Mouse (Mus musculus) stomach, embryonic 16.5 days (tissue): ENCODE measurements at regions not wholly inside any gene's neighbourhood (a gene's known extent, or its start where the extent isn't known, plus 50 kb on each side); places are given as distances from the start of the nearest gene placed in this dataset.

Source experiments
- ATAC-seq: fragments of 200-750 bp; cut with Nextera tagmentation; 2 replicates; pipeline ENCODE4 v1.8.0; 2017; ENCODE audit warnings: moderate number of reproducible peaks, moderate TSS enrichment; ENCODE audit not compliant: insufficient read depth, low FRiP score
- H3K27ac ChIP-seq: fragments of 300-500 bp; sonication (generic); 2 replicates; pipeline ENCODE4 v1.5.1; 2014; ENCODE audit warnings: low read length
- H3K27me3 ChIP-seq: fragments of 300-500 bp; sonication (generic); 2 replicates; pipeline ENCODE4 v1.6.1; 2014; ENCODE audit warnings: low read length, control low read depth, mixed read lengths; ENCODE audit not compliant: control insufficient read depth, insufficient read depth
- H3K36me3 ChIP-seq: fragments of 300-500 bp; sonication (generic); 2 replicates; pipeline ENCODE4 v1.6.1; 2014; ENCODE audit warnings: low read length; ENCODE audit not compliant: control insufficient read depth, insufficient read depth
- H3K4me1 ChIP-seq: fragments of 300-500 bp; sonication (generic); 2 replicates; pipeline ENCODE4 v1.6.1; 2014; ENCODE audit warnings: low read length, control low read depth, mixed read lengths; ENCODE audit not compliant: control insufficient read depth, insufficient read depth
- H3K4me2 ChIP-seq: fragments of 300-500 bp; sonication (generic); 2 replicates; pipeline ENCODE4 v1.6.1; 2014; ENCODE audit warnings: low read depth, low read length, mixed read lengths
- H3K4me3 ChIP-seq: fragments of 300-500 bp; sonication (generic); replicated peaks from 2 replicates; pipeline ENCODE4 v1.5.1; 2014; ENCODE audit warnings: mild to moderate bottlenecking, low read length
- H3K9ac ChIP-seq: fragments of 300-500 bp; sonication (generic); 2 replicates; pipeline ENCODE4 v1.6.1; 2014; ENCODE audit warnings: low read length
- H3K9me3 ChIP-seq: fragments of 300-500 bp; sonication (generic); replicated peaks from 2 replicates; pipeline ENCODE4 v1.6.1; 2016; ENCODE audit warnings: low read length, control low read depth; ENCODE audit not compliant: control insufficient read depth
- WGBS: fragments of 180-500 bp; shearing (Covaris S2); extraction: QIAGEN DNeasy Blood & Tissue Kit; methylation state at CpG from one replicate; pipeline ENCODE4 v1.1.7; 2014; 5-methylcytosine and 5-hydroxymethylcytosine counted together

DNA sequence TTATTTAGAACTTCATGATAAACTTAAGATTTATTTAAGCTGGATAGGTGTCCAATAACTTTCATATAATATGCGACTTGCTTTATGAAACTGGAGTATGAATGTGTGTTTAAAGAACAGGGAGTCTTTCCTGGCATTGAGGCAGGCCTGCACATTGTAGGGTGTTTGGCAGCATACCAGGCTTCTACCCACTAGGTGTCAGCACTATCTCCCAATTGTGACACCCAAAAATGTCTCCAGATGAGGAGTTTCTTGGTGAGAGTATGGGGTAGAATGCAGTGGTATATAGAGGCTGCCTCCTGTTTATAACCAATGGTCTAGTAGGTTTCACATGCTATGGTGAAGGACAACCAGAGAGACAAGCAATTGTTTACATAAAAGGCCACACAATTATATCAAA, 311.9 kb downstream of the Gpat3 start:
- Histone ChIP-seq H3K27ac (no peak overlapping the region), H3K9ac (no peak overlapping the region), H3K36me3 (no peaks in the 10 kb centered on the region), H3K4me3 (no peak overlapping the region), H3K4me1 (no peaks in the 10 kb centered on the region), H3K4me2 (no peak overlapping the region), H3K9me3 (no peaks in the 10 kb centered on the region), H3K27me3 (no peaks in the 10 kb centered on the region)
- WGBS: 46% methylated on average over 1 of the region's 1 CpGs
- ATAC-seq: no peak

- H3K4me1 ChIP-seq: no peaks in the 10 kb centered on the region
- no peak overlapping the region for H3K27ac ChIP-seq
- ATAC-seq: no peak
- no peak overlapping the region for H3K9ac ChIP-seq
- no peak overlapping the region for H3K4me2 ChIP-seq
- no peaks in the 10 kb centered on the region for H3K9me3 ChIP-seq
- WGBS: 66% methylated on average over 3 of the region's 3 CpGs
- H3K36me3 ChIP-seq: no peaks in the 10 kb centered on the region
- H3K27me3 ChIP-seq: no peaks in the 10 kb centered on the region
- no peak overlapping the region for H3K4me3 ChIP-seq
These were observed 300.8 kb downstream of the Gpat3 start for GRCm38 (mm10) chr5:101146345-101146744.

DNA sequence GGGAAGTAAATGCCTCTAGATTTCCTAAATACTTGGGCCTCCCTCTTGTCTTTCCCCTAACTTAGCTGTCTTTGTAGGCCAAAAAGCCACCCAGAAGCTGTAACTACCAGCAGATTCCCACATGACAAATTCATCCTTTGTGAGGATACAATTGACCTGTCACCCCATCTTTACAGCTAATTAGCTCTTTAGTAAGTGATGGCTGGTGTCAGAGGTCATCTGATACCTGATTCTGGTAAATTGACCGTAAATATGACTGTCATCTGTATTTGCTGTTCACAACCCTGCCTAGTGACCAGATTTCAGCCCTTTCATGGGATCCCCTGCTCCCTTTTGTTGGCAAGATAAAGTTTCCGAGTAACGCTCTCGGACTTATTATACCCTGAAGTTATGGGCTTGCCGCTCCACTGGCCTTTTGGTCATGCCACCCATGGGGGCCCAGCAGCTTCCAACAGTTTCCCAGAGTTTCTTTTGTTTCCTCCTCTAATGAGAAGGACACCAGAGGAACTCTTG, 279.5 kb downstream of the Gpat3 start:
- Histone ChIP-seq H3K9ac (no peak overlapping the region), H3K4me2 (no peak overlapping the region), H3K4me1 (no peaks in the 10 kb centered on the region), H3K27ac (no peak overlapping the region), H3K27me3 (no peaks in the 10 kb centered on the region), H3K9me3 (no peaks in the 10 kb centered on the region), H3K36me3 (no peaks in the 10 kb centered on the region), H3K4me3 (no peak overlapping the region)
- ATAC-seq: no peak
- 74% methylated on average over 5 of the region's 5 CpGs for WGBS

DNA sequence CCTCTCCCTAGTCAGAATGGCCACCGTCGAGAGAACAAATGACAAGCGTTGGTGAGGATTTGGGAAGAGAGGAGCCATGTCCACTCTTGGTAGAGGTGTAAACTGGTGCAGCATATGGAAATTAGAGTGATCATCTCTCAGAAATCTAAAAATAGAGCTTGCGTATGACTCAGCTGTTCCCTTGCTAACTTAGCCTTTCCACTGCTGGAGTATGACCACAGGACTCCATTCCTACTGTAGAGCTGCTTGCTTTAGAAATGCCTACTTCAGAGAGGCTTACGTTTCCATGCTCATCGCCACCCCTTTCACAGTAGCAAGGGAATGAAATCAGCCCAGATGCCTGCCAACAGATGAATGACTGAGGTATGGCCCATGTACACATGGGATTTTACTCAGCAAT, 277.4 kb downstream of the Gpat3 start:
- H3K36me3 ChIP-seq: no peaks in the 10 kb centered on the region
- no peak for ATAC-seq
- H3K27me3 ChIP-seq: no peaks in the 10 kb centered on the region
- no peaks in the 10 kb centered on the region for H3K4me1 ChIP-seq
- H3K27ac ChIP-seq: no peak overlapping the region
- 89% methylated on average over 6 of the region's 6 CpGs for WGBS
- H3K9ac ChIP-seq: no peak overlapping the region
- H3K4me2 ChIP-seq: no peak overlapping the region
- H3K9me3 ChIP-seq: no peaks in the 10 kb centered on the region
- no peak overlapping the region for H3K4me3 ChIP-seq

DNA sequence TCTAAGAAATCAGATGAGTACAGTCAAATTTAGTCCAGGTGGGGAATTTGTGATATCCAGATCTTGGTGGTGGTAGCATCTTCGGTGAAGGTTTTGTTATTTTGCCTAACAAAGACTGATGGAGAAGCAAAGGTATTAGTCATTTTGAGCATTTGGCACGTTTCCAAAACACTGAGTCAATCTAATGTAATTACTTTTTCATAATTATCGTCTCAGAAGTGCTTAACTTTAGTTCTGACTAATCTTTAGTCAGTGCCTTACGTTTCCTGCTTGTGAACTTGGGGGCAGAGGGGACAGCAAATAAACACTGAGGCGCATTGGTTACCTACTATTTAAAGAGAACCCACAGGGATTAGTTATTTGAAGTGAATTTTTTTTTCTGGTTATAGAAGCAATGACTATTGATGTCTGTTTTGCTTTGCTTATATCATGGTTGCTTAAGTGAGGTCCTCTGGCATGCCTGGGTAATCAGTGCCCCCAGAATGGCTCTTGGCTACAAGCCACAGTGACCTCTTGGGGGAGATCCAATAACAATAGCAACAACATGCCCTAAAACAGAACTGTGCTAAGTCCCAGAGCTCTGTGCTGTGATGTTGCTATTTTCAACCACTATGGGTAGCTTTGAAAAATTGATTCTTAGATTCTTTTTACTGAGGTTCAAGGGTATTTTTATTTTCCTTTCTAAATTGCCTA, 275.1 kb downstream of the Gpat3 start:
- ATAC-seq: no peak
- Histone ChIP-seq H3K36me3 (no peaks in the 10 kb centered on the region), H3K4me1 (no peaks in the 10 kb centered on the region), H3K4me2 (no peak overlapping the region), H3K27me3 (no peaks in the 10 kb centered on the region), H3K9me3 (no peaks in the 10 kb centered on the region), H3K27ac (no peak overlapping the region), H3K4me3 (no peak overlapping the region), H3K9ac (no peak overlapping the region)
- 26% methylated on average over 5 of the region's 5 CpGs for WGBS

DNA sequence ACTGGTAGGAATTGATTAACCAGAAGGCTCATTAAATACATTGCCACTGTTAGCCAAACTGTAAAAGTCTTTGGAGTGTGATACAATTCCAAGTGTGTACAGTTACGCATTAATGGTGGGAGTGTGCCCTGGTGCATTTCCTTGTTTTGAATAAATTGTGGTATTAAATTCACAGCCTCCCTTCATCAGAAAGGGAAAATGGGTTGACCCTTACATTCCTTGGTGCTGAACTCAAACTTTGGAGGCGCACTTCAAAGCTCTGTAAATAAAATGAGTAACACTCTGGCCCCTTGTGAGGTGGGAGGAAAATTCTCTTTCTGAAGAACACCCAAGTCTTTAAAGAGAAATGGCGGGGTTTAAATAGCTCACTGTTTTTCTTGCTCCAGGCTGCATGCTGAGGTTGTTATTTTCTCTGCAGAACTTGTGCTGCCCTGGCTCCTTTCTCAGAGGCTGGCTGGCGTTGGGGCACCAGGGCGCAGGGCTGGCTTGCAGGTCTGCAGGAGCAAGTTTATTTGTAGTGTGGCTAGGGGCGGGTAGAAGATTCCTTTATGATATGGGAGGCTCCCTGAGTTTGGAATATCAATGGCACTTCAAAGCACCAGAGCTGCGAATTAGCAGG, 266.7 kb downstream of the Gpat3 start:
- H3K4me1 ChIP-seq: peaks cover 4% of the 10 kb centered on the region; the same call in 1 of the 2 replicates
- H3K4me3 ChIP-seq: no peak overlapping the region
- H3K36me3 ChIP-seq: no peaks in the 10 kb centered on the region
- H3K9me3 ChIP-seq: no peaks in the 10 kb centered on the region
- H3K27ac ChIP-seq: no peak overlapping the region
- WGBS: 24% methylated on average over 7 of the region's 7 CpGs
- no peaks in the 10 kb centered on the region for H3K27me3 ChIP-seq
- no peak for ATAC-seq
- no peak overlapping the region for H3K4me2 ChIP-seq
- H3K9ac ChIP-seq: no peak overlapping the region

GRCm38 (mm10) chr5:101111619-101112018, 266.1 kb downstream of the Gpat3 start:
- Histone ChIP-seq H3K4me2 (no peak overlapping the region), H3K9ac (no peak overlapping the region), H3K9me3 (no peaks in the 10 kb centered on the region), H3K27ac (no peak overlapping the region), H3K4me1 (peaks cover 4% of the 10 kb centered on the region; the same call in 1 of the 2 replicates), H3K4me3 (no peak overlapping the region), H3K36me3 (no peaks in the 10 kb centered on the region), H3K27me3 (no peaks in the 10 kb centered on the region)
- no peak for ATAC-seq
- WGBS: 60% methylated on average over 4 of the region's 4 CpGs

DNA sequence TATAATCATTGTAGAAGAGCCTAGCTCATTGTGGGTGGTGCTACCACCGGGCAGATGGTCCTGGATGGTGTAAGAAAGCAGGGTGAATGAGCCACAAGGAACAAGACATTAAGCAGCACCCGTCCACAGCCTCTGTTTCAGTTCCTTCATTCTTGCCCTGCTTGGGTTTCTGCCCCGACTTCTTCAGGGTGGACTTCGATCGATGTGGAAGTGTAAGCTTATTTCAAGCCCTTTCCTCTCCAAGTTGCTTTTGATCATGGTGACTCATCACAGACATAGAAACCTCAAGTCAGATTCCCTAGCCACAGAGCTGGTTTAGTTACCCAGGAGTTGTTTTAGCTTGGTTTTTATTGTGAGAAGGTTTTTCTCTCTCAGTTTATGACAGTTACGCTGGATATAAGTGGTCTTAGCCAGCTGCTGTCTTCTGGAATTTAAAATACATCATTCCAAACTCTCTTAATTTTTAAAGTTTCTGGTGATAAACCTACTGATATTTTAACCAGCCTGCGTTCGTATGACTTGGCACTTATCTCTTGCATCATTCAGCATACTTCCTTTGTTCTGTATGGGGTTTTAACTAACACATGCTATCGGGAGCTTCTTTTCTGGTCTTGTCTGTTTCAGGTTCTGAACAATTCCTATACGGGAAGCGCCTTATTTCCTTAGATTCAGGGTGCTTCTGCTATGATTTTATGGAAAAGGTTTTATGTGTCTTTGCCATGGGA, 255.6 kb downstream of the Gpat3 start:
- Histone ChIP-seq H3K36me3 (no peaks in the 10 kb centered on the region), H3K9ac (no peak overlapping the region), H3K4me2 (no peak overlapping the region), H3K9me3 (no peaks in the 10 kb centered on the region), H3K27me3 (no peaks in the 10 kb centered on the region), H3K27ac (no peak overlapping the region), H3K4me3 (no peak overlapping the region), H3K4me1 (no peaks in the 10 kb centered on the region)
- WGBS: 69% methylated on average over 11 of the region's 11 CpGs
- ATAC-seq: no peak

DNA sequence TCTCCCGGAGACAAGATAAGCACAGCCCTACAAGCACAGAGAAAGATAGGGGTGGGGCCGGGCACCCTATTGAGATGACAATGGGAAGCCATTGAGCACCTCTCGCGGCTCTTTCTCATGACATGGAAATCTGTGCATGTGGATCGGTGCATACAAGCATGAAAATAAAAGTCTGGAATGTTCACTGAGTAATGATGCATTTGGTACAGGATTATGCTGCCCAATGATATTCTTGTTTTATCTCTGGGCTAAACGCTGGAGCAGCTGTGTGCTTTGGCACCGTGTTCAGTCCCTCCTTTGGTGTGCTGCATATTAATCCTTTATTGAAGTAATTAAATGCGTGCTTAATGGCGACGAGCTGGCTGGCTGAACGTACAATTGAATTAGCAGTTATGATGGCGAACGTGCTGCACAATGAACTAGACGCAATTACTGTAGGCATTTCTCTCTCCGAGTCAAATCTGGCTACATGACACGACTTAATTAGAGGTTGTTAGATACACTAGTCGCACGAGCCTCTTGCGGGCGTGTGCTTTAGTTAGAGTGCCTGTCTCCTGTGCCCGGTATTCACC, 245.6 kb downstream of the Gpat3 start:
- Histone ChIP-seq H3K27ac (no peak overlapping the region), H3K4me1 (no peaks in the 10 kb centered on the region), H3K4me3 (no peak overlapping the region), H3K9me3 (no peaks in the 10 kb centered on the region), H3K4me2 (no peak overlapping the region), H3K36me3 (no peaks in the 10 kb centered on the region), H3K9ac (no peak overlapping the region), H3K27me3 (no peaks in the 10 kb centered on the region)
- ATAC-seq: no peak
- 70% methylated on average over 21 of the region's 21 CpGs for WGBS
